Mouse (Mus musculus) C2C12 (cell line): ENCODE results near the gene Rd3l.

Source experiments
- CTCF ChIP-seq: IDR thresholded peaks from one replicate; pipeline ENCODE4 v1.5.1; 2011; ENCODE audit not compliant: control insufficient read depth, insufficient read depth, insufficient read length
- MAX ChIP-seq: IDR thresholded peaks from one replicate; pipeline ENCODE4 v1.6.1; 2011; ENCODE audit warnings: mild to moderate bottlenecking, control low read depth
- MYOG ChIP-seq: IDR thresholded peaks from one replicate; pipeline ENCODE4 v1.6.1; 2011; ENCODE audit not compliant: control insufficient read depth, insufficient read length; ENCODE audit errors: extremely low read depth

- no peak for TF ChIP-seq CTCF
- TF ChIP-seq MYOG: no peak
- no peak for TF ChIP-seq MAX
Observed at GRCm38 (mm10) chr12:111970085-111970484, 11.0 kb downstream of the Rd3l start.
